Mouse (Mus musculus): ENCODE measurements around the gene Olfr917. TPM values are rescaled to one million over a fixed set of nuclear protein-coding genes. Genes with fewer than 3 reads are reported as not detected.

Gene Olfr917
- not detected in 2 replicates for polyA plus RNA-seq (2012; ENCODE audit: insufficient read depth, insufficient read length, low replicate concordance, missing spikeins)

GRCm38 (mm10) chr9:38665742-38666141, at the start of gene Olfr917:
Gene Olfr917 (minus strand): TSS chr9:38665842.
- TF ChIP-seq CTCF (IDR thresholded peaks at IDR 0.05; ENCODE audit: insufficient read depth, low read depth, low read length), result no peak
- no peak for TF ChIP-seq POLR2A (IDR thresholded peaks at IDR 0.05; ENCODE audit: insufficient read depth, low read depth, low read length)
- Histone ChIP-seq H3K4me3 (ENCODE audit: insufficient read depth, low read depth, low read length) (no peak within 1 kb of the TSS), H3K4me1 (ENCODE audit: control insufficient read depth, insufficient read depth, low read length) (no peaks in the 10 kb centered on the region), H3K27ac (ENCODE audit: insufficient read depth, low read depth, low read length) (no peak within 1 kb of the TSS)
- 92% methylated on average over 1 of the region's 1 CpGs for WGBS

DNA sequence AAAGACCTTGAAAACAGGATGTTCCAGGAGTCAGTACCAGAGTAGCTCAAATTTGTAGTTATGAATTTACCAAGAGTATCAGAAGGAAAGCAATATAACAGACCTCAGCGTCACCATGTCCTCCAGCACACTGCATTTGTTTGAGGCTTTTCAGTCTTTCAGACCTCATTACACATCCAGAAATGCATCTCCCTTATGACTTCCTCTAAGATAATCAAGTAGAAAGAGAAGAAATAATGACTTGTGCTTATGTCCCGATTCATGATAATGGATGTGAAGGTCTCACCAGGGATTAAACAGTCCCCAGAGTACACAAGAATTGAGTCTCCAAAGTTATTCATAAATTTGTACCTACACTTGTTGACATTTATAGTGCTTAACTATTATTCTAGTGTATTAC, 8.9 kb upstream of the Olfr917 start, which contains the start of gene Olfr918:
TSS of gene Olfr918 (minus strand) at position 101 of the 400 bp plus-strand sequence.
- Histone ChIP-seq H3K4me1 (ENCODE audit: control insufficient read depth, insufficient read depth, low read length) (no peaks in the 10 kb centered on the region), H3K4me3 (ENCODE audit: insufficient read depth, low read depth, low read length) (no peak within 1 kb of the TSS), H3K27ac (ENCODE audit: insufficient read depth, low read depth, low read length) (no peak within 1 kb of the TSS)
- TF ChIP-seq POLR2A (IDR thresholded peaks at IDR 0.05; ENCODE audit: insufficient read depth, low read depth, low read length) (no peak), CTCF (IDR thresholded peaks at IDR 0.05; ENCODE audit: insufficient read depth, low read depth, low read length) (no peak)
- WGBS, result 85% methylated on average over 2 of the region's 2 CpGs

DNA sequence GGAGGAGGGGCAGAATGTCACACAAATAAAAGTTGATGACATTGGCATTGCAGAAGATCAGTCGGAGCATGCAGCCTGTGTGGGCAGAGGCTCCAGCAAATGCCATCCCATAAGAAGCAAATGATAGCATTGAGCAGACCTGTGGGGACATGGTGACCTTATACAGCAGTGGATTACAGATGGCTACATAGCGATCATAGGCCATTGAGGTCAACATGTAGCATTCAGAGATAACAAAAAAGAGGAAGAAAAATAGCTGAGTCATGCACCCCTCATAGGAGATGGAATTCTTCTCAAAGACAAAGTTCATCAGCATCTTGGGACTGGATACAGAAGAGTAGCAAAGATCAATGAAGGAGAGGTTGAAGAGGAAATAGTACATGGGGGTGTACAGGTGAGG, 7.2 kb upstream of the Olfr917 start:
- H3K27ac ChIP-seq (ENCODE audit: insufficient read depth, low read depth, low read length), result no peak overlapping the region
- 82% methylated on average over 2 of the region's 2 CpGs for WGBS
- H3K4me1 ChIP-seq (ENCODE audit: control insufficient read depth, insufficient read depth, low read length), result no peaks in the 10 kb centered on the region
- no peak for TF ChIP-seq POLR2A (IDR thresholded peaks at IDR 0.05; ENCODE audit: insufficient read depth, low read depth, low read length)
- no peak for TF ChIP-seq CTCF (IDR thresholded peaks at IDR 0.05; ENCODE audit: insufficient read depth, low read depth, low read length)
- no peak overlapping the region for H3K4me3 ChIP-seq (ENCODE audit: insufficient read depth, low read depth, low read length)

DNA sequence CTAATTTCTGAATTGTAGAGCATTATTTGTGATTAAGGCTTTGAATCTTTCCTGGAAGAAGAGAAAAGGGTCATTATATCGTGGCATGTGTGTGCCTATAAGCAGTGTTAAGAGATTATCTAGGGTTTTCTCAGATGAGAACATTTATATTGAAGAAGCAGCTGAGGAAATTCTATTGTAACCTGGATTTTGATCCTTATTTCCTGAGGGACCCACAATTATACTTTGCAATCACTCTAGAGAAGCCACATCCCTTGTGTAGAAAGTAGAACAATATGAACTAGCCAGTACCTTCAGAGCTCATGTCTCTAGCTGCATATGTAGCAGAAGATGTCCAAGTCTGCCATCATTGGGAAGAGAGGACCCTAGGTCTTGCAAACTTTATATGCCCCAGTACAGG, 5.9 kb downstream of the Olfr917 start, which contains the start of gene Olfr916:
TSS of gene Olfr916 (minus strand) at position 101 of the 400 bp plus-strand sequence.
- H3K4me1 ChIP-seq (ENCODE audit: control insufficient read depth, insufficient read depth, low read length), result no peaks in the 10 kb centered on the region
- 45% methylated on average over 1 of the region's 1 CpGs for WGBS
- H3K27ac ChIP-seq (ENCODE audit: insufficient read depth, low read depth, low read length), result no peak within 1 kb of the TSS
- TF ChIP-seq CTCF (IDR thresholded peaks at IDR 0.05; ENCODE audit: insufficient read depth, low read depth, low read length) (no peak), POLR2A (IDR thresholded peaks at IDR 0.05; ENCODE audit: insufficient read depth, low read depth, low read length) (no peak)
- no peak within 1 kb of the TSS for H3K4me3 ChIP-seq (ENCODE audit: insufficient read depth, low read depth, low read length)

GRCm38 (mm10) chr9:38632406-38632805, 33.2 kb downstream of the Olfr917 start:
- WGBS, result 74% methylated on average over 4 of the region's 4 CpGs
- no peak overlapping the region for H3K4me3 ChIP-seq (ENCODE audit: insufficient read depth, low read depth, low read length)
- TF ChIP-seq CTCF (IDR thresholded peaks at IDR 0.05; ENCODE audit: insufficient read depth, low read depth, low read length) (no peak), POLR2A (IDR thresholded peaks at IDR 0.05; ENCODE audit: insufficient read depth, low read depth, low read length) (no peak)
- no peak overlapping the region for H3K27ac ChIP-seq (ENCODE audit: insufficient read depth, low read depth, low read length)
- H3K4me1 ChIP-seq (ENCODE audit: control insufficient read depth, insufficient read depth, low read length), result no peaks in the 10 kb centered on the region

Other genes with a start within 250 kb of the Olfr917 start
- not detected in 2 replicates for gene Olfr901, start 236.4 kb downstream of the Olfr917 start, polyA plus RNA-seq (2012; ENCODE audit: insufficient read depth, insufficient read length, low replicate concordance, missing spikeins)
- not detected in 2 replicates for gene Olfr902, start 218.2 kb downstream of the Olfr917 start, polyA plus RNA-seq (2012; ENCODE audit: insufficient read depth, insufficient read length, low replicate concordance, missing spikeins)
- gene Olfr904, start 202.7 kb downstream of the Olfr917 start, polyA plus RNA-seq (2012; ENCODE audit: insufficient read depth, insufficient read length, low replicate concordance, missing spikeins), result not detected in 2 replicates
- gene Olfr905, start 194.7 kb downstream of the Olfr917 start, polyA plus RNA-seq (2012; ENCODE audit: insufficient read depth, insufficient read length, low replicate concordance, missing spikeins), result not detected in 2 replicates
- not detected in 2 replicates for gene Olfr906, start 178.8 kb downstream of the Olfr917 start, polyA plus RNA-seq (2012; ENCODE audit: insufficient read depth, insufficient read length, low replicate concordance, missing spikeins)
- gene Olfr907, start 170.0 kb downstream of the Olfr917 start, polyA plus RNA-seq (2012; ENCODE audit: insufficient read depth, insufficient read length, low replicate concordance, missing spikeins), result not detected in 2 replicates
- gene Olfr911-ps1, start 144.3 kb downstream of the Olfr917 start, polyA plus RNA-seq (2012; ENCODE audit: insufficient read depth, insufficient read length, low replicate concordance, missing spikeins), result not detected in 2 replicates
- gene Olfr910, start 128.0 kb downstream of the Olfr917 start, polyA plus RNA-seq (2012; ENCODE audit: insufficient read depth, insufficient read length, low replicate concordance, missing spikeins), result not detected in 2 replicates
- gene Olfr912, start 85.7 kb downstream of the Olfr917 start, polyA plus RNA-seq (2012; ENCODE audit: insufficient read depth, insufficient read length, low replicate concordance, missing spikeins), result not detected in 2 replicates
- not detected in 2 replicates for gene Olfr913, start 73.1 kb downstream of the Olfr917 start, polyA plus RNA-seq (2012; ENCODE audit: insufficient read depth, insufficient read length, low replicate concordance, missing spikeins)
- gene Olfr914, start 60.7 kb downstream of the Olfr917 start, polyA plus RNA-seq (2012; ENCODE audit: insufficient read depth, insufficient read length, low replicate concordance, missing spikeins), result not detected in 2 replicates
- gene Olfr916, start 6.0 kb downstream of the Olfr917 start, polyA plus RNA-seq (2012; ENCODE audit: insufficient read depth, insufficient read length, low replicate concordance, missing spikeins), result not detected in 2 replicates
- gene Olfr918, start 8.8 kb upstream of the Olfr917 start, polyA plus RNA-seq (2012; ENCODE audit: insufficient read depth, insufficient read length, low replicate concordance, missing spikeins), result not detected in 2 replicates
- not detected in 2 replicates for gene Olfr919, start 37.8 kb upstream of the Olfr917 start, polyA plus RNA-seq (2012; ENCODE audit: insufficient read depth, insufficient read length, low replicate concordance, missing spikeins)
- gene Vwa5a, start 52.4 kb upstream of the Olfr917 start, polyA plus RNA-seq (2012; ENCODE audit: insufficient read depth, insufficient read length, low replicate concordance, missing spikeins), result not detected in 2 replicates
- gene Olfr920, start 86.5 kb upstream of the Olfr917 start, polyA plus RNA-seq (2012; ENCODE audit: insufficient read depth, insufficient read length, low replicate concordance, missing spikeins), result not detected in 2 replicates
- not detected in 2 replicates for gene Olfr921, start 107.2 kb upstream of the Olfr917 start, polyA plus RNA-seq (2012; ENCODE audit: insufficient read depth, insufficient read length, low replicate concordance, missing spikeins)
- not detected in 2 replicates for gene Olfr922, start 148.8 kb upstream of the Olfr917 start, polyA plus RNA-seq (2012; ENCODE audit: insufficient read depth, insufficient read length, low replicate concordance, missing spikeins)
- not detected in 2 replicates for gene Olfr923, start 160.7 kb upstream of the Olfr917 start, polyA plus RNA-seq (2012; ENCODE audit: insufficient read depth, insufficient read length, low replicate concordance, missing spikeins)
- not detected in 2 replicates for gene Olfr924, start 178.6 kb upstream of the Olfr917 start, polyA plus RNA-seq (2012; ENCODE audit: insufficient read depth, insufficient read length, low replicate concordance, missing spikeins)
- gene Olfr26, start 189.2 kb upstream of the Olfr917 start, polyA plus RNA-seq (2012; ENCODE audit: insufficient read depth, insufficient read length, low replicate concordance, missing spikeins), result not detected in 2 replicates
- gene Olfr926, start 211.3 kb upstream of the Olfr917 start, polyA plus RNA-seq (2012; ENCODE audit: insufficient read depth, insufficient read length, low replicate concordance, missing spikeins), result not detected in 2 replicates

All from olfactory bulb, adult 2 months (tissue).